Mouse (Mus musculus): ENCODE data around the gene Sfmbt2.

DNA sequence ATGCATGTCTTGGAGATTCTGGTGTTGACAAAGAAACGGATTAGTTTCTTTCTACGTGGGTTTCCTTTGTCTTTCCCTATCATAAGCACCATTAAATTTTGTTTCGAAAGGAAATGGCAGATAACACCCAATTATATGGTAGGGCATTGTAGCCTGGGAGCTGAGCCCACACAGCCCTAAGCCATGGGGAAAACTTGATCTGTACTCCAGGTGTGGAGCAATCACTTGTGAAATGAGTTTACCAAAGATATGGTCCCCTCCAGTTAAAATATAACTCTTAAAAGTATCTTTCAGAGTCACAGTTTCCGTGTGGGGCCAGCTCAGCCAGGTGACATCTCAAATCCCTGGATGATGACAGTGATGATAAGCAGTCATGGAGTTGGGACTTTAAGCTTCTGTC, 45.3 kb upstream of the Sfmbt2 start:
- TF ChIP-seq POLR2A (IDR thresholded peaks at IDR 0.05; ENCODE audit: low read depth, low read length) = no peak
- no peak for TF ChIP-seq ZMIZ1 (IDR thresholded peaks at IDR 0.05; ENCODE audit: low read depth, low read length)
- no peak for TF ChIP-seq CTCF (conservative IDR thresholded peaks at IDR 0.05 in 1 of 2, IDR thresholded peaks at IDR 0.05 in 1 of 2; ENCODE audit: low read depth in 2 of 2, low read length in 2 of 2)

Measured in CH12.LX (cell line).